Mouse (Mus musculus): ENCODE results near the gene Trp73.
A peak's percentile ranks its signal among the peaks of the same experiment; 100 is the strongest.

The Trp73 gene

DNA sequence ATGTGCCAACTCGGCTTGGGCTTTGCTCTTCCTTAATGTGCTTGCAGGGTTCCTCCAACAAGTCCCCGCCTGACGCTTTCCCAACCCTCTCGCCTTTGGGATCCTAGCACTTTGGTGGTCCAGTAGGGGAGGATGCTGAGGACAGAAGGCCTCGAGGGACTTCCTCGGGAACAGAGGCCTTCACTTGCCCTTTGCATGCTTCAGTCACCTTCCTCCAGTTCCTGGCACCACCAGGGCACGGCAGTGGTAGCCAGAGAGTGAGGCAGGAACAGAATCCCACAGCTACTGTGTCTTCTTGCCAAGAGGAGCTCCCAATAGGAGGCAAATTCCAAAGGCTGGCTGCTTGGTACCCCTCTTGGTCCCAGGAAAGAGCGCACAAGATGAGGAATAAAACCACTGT, 36.6 kb downstream of the Trp73 start:
- DNase-seq (ENCODE audit: low read depth) = no peak

DNA sequence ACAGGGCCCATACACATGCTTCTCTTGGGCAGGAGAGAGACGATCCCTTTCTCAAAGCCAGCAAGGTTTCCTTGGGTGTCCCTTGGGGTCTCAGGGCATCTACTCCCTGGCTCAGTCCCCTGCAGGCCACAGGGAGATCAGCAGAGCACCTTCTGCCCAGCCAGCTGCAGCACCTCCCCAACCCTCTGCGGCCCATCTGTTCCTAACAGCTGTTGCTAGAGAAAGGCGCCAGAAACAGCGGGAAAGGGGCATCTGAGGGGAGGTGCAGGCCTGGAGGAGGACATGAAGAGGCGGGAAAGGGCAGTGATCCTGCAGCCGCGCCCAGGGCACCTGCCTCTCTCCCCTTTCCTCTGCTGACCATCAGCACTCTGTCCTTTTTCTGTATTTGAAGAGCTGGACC, 40.6 kb downstream of the Trp73 start:
- no peak for DNase-seq (ENCODE audit: low read depth)

DNA sequence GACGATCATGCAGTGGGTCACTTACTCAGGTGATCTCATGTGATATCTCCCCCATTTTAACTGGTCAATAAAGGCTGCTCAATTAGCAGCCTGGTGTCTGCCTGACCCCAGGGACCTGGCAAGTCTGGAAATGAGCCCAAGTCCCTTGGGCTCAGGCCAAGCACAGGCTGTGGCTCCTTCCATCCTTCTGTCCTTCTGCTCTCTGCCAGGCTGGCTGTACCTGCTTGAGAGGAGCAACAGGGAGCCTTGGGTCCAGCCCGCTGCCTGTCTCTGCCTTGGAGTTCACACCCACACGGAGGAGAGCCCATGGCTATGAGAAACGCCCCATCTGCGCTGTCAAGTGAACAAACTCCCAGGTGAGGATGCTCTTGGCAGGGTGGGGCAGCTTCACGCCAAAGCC, 43.9 kb downstream of the Trp73 start:
- DNase-seq (ENCODE audit: low read depth) = no peak

DNA sequence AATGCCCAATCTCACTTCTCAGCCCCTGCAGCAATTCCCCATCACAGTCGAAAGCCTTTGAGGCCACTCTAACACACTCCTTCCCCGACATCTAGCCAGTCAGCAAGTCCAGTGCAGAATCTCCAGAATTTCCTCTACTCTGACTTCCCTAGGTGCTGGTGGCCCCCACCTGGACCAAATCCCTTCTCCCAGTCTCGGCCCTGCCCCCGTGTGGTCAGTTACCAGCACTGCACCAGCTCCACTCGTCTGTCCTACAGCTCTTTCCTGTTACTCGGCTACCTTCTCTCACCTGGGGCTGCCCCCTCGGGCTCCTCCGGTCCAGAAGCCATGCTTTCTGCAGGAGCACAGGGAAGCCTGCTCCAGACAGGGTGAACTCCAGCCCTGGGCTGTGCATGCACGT, 46.8 kb downstream of the Trp73 start:
- peak; percentile 13 for DNase-seq (ENCODE audit: low read depth)

DNA sequence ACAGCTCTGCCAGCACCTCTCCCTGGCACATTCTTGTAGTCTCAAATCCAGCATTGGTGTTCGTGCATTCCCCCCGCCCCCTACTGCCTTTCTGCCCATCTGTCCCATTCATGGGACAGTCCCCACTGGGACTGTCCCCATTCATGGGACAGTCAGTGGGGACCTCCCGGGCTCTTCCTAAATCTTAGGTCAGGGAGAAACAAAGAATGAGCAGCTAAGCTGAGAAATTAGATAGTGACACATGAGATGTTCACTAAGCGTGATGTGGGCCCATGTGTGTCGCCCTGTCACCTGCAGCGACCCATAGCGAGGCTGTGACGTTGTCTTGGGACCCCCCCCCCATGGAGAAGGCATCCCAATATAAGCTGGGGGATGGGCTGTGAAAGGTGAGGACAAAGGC, 48.7 kb downstream of the Trp73 start:
- no peak for DNase-seq (ENCODE audit: low read depth)

DNA sequence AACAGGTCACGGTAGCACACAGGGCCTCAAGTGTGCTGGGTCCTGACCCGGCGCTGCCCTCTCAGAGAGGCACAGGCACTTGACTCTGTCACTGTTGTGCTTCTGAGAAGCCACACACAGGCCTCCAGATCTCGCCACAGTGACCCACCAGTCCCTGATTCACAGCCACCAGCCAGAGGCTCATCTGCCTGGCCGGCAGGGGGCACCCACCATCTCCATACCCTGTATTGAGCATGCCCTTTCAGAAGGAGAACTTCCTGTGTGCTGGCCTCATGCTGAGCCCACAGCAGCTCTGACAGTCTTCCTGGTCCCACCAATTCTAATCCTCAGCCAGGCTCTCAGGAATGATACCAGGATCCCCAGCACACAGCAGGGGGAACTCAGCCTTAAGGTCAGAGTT, 50.8 kb downstream of the Trp73 start:
- peak; percentile 34 for DNase-seq (ENCODE audit: low read depth)

DNA sequence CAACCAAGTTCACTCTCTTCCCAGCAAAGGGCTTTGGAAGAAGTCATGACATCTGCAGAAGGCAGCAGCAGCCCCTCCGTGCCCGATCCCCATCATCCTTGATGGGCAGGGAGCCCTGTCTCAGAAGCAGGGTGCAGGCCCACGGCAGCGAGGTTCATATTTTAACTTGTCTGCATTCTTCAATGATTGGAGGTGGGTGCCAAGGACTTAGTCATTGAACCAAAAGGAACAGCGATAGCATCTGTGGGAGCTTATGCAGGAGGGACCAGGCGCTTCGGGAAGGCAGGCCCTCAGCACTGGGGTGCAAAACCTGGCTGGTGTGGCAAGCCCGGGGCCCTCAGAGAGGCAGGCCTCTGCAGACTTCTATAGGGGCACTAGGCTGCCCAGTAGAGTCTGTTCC, 53.6 kb downstream of the Trp73 start:
- no peak for DNase-seq (ENCODE audit: low read depth)

DNA sequence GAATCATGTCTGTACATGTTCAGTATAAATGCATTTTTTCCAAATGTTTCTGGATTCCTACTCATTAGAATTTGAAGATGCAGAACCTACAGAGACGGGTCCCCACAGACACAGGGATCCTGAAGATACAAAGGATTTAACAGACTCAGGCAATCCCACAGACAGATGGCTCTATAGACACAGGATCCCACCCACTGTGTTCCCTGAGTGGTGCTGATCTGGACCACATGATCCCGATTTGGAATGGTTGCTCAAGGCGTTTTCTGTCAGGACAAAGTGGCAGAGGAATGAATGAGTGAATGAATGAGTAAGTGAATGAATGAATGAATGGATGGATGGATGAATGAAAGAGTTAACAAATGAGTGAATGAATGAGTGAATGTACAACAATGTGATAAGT, 54.2 kb downstream of the Trp73 start:
- no peak for DNase-seq (ENCODE audit: low read depth)

DNA sequence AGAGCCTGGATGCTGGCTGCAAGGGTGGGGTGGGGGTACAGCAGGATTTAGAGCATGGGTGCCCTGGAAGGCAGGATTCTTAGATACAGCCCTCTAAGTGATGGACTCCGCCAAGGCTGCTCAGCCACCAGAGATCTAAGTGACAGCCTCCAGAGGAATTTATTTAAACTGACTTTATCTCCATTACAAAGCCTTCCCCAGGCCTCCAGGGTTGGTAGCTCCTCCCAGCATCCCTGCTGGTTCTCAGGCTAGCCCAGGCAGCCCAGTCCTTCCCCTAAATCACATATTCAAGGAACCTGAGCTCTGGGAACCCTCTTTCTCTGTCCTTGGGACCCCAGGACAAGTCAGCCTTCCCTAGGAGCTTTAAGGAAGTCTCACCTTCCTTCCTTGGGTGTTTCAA, 58.0 kb downstream of the Trp73 start:
- no peak for DNase-seq (ENCODE audit: low read depth)

DNA sequence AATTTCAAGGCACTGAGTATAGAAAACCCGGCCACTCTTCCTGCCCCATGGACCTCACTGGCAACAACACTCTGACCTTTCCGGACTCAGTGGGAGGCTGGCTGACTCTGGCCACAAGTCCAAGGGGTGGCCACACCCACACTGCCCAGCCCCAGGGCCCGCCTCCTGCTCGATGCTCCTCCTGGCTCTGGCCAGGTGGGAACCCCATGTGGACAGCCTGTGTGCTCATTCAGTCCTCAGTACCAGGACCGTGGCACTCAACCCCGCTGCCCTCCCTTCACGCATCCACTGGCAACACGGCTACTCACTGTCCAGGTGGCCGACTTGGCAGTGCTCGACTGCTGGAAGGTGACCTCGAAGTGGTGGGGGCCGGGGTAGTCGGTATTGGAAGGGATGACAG, 59.0 kb downstream of the Trp73 start:
- no peak for DNase-seq (ENCODE audit: low read depth)

DNA sequence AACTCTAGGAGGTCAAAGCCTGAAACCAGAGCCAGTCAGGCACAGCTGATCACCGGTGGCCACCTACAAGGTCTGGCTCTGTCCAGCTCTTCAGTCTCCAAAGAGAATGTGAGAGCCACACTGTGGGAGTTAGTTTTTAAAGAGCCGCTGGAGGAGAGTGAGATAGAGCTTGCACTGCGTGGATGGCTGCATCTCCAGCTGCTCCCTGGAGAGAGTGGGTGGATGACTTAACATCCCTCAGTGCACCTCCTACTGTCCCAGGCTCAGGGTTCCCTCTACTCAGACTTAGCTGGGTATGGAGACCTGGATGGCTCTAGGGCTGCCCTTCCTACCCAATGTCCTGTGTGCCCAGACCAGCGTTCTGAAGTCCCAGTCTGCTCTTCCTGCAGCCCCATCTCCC, 59.8 kb downstream of the Trp73 start:
- no peak for DNase-seq (ENCODE audit: low read depth)

DNA sequence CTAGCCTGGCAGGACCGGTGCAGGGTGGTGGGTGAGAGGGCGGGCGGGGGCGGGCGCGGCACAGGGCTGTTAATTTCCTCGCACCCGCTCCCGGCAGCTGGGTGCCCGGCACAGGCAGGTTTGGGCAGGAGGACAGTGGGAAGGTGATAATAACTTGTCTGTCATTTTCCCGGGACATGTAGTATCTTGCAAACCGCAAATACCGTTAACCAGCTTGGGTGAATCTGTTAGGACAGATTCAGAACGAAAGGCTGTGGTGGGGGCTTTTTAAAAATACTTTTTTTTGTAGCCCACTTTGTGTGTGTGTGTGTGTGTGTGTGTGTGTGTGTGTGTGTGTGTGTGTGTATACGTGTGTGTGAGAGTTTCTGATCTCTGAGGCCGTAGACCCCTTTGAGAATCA, 68.1 kb downstream of the Trp73 start:
- no peak for DNase-seq (ENCODE audit: low read depth)

DNA sequence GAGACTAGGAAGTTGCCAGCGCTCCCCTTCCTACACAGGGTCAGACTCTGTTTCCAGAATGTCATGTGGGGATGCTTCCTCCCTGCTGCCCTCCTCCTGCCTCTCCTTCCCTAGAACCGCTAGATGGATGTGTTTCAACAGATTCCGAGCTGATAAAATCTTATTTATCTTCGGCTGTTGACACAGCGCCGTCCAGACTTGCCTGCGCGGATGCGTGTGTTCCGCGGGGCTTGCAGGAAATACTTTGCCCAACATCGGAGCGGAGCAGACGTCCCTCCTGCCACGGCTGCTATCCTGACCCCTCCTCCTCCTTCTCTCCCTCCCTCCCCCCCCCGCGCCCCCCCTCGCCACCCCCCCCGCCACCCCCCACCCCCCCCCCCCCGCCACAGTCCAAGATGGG, 68.5 kb downstream of the Trp73 start:
- DNase-seq (ENCODE audit: low read depth) = no peak

DNA sequence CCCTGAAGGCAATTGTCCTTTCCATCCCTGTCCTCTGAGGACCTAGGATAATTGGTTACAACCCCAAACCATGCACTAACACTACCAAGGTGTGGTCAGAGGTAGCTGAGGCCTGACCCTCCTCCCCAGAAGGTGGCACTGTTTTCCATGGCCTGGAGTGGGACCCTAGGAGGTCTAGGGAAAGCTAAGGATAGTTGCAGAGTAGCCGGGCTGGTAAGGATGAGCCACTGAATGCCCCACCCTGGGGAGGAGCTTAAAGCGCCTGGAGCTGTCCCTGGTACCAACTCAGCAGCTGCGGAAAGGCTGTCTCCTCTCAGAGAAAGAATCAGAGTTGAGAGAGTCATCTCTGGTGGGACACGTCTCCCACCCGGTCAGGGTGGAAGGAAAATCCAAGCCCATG, 69.1 kb downstream of the Trp73 start:
- DNase-seq (ENCODE audit: low read depth) = peak; percentile 17

DNA sequence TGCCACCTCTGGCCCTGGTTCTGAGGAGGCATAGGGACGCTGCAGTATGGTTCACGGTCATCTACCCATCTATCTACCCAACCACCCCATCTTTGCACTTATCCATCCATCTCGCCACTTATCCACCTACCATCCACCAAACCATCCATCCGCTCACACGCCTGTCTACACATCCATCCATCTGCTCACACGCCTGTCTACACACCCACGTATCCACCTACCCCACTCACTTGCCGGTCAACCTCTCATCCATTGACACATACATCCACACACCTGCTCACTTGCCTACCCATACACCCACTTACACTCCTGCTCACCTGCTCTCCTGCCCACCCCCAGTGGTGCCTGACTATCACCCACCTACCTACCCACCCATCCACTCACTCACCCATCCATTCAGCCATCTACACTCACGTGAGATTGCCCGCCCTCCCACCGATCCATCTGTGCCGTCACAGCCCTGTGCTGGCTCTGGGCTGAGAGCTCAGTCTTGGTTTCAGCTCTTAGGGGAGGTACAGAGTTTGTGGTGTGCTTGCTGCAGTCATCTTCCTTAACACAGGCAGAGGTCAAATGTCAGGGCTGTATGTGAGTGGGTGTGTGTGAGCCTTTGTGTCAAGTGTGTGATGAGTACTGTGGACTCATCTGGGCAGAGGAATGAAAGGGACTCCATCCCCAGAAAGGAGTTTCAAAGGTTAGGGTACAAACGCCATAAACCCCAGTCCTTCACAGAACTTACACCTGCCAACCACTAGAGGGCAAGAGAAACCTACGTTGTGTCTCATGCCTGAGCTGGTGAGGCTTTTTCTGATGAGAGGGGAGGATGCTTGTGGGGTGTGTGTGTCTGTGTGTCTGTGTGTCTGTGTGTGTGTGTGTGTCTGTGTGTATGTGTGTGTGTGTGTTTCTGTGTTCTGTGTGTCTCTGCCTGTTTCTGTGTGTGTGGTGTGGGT, 74.9 kb downstream of the Trp73 start:
- peak; percentile 45 for DNase-seq (ENCODE audit: low read depth)

DNA sequence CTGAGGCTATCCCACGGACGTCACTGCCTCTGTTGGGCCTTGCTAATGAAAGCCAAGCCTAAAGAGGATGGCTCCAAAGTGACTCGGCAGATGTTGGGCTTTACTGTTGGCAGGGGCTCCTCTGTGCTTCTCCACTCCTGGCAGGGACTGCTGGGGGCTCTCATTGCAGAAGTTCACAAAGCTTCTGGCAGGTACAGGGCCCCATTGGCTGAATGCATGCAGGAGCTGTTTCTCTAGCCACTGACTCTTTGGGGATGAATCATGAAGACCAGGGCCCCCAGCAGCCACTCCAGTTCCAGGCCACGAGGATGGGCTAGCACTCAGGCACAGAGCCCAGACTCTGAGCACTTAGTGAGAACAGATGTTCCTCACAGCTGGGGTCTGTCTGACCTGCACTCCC, 82.3 kb downstream of the Trp73 start:
- DNase-seq (ENCODE audit: low read depth) = no peak

DNA sequence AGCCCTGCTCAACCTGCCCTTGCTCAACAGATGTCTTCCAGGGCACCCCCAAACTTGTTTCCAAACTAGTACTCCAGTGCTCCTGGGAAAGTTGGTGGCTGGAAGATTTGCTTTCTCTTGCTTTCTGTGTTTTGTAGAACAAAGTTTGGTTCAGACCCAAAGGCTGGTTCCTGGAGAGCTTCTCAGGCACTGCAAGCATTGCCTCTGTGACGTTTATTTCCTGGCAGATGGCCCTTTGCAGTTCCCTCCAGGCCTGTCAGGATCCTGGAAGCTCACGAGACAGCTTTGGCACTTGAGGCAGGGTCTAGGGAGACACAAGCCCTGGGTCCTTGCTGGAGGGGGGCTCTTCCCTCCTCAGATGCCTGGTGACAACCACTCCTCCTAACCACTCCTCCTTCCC, 83.3 kb downstream of the Trp73 start:
- no peak for DNase-seq (ENCODE audit: low read depth)

DNA sequence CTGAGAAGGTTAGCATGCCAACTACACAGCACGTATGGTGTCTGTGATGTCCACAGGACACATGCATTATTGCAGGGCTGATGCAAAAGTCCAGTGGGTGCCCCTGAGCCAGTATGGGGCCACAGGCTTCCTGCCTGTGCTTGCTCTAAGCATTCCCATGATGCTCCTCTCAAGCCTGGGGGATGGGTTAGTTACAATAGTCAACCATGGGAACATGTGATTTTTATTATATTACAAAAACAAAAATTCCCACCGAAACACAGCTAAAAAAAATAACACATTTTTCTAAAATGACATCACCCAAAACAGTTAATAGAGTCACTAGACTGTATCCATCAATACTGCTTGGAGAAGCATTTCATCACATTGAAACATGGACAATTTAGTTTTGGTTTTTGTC, 84.0 kb downstream of the Trp73 start:
- DNase-seq (ENCODE audit: low read depth) = no peak

DNA sequence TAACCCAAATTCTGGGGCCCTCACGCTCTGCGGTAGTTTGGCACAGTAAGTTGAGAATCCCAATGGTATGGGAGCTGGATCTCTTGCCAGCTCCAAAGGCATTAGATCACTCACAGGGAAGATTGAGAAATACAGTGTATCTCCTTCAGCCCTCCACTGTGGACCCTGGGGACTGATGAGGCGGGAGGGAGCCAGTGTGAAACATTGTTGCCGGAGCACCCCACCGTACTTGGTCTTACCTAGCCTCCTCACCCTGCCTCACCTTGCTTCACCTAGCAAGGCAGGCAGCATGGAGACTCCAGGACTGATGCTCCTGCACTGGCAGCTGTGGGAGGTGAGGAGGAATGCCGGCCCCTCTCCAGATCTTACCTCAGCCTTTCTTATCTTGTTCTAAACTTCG, 84.5 kb downstream of the Trp73 start:
- no peak for DNase-seq (ENCODE audit: low read depth)

DNA sequence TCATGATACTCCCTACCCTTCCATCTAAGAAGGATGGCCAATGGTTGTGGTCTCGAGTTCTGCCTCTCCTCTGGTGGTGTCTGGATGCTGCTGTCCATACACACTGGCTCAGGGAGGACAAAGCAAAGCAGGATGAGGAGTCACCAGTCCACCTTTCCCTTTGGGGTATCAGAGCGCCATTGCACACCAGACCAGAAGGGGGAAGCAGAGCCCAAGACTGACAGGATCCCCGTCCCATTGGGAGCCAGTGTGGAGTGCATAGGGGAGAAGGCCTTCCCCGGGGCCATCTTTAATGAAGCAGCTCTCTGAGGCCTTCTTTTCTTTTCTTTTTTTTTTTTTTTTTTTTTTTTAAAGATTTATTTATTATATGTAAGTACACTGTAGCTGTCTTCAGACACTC, 86.9 kb downstream of the Trp73 start:
- peak; percentile 4 for DNase-seq (ENCODE audit: low read depth)

DNA sequence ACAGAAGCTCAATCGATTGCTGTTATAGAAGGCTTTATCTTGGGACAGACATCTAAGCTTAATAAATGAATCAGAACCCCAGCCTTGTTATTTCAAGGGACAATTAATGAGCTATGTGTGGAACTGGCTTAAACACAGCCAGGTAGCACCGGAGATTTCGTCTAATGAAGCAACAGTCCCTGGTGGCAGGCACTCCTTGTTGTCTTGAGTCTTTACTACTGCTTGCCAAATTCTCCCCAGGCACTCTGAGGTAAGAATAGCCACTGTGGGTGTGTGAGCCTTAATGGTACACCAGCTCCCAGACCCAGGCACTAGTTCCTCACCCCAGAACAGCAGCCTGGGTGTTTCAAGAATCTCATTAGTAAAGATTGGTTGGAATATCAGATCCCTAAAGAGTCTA, 88.6 kb downstream of the Trp73 start:
- no peak for DNase-seq (ENCODE audit: low read depth)

DNA sequence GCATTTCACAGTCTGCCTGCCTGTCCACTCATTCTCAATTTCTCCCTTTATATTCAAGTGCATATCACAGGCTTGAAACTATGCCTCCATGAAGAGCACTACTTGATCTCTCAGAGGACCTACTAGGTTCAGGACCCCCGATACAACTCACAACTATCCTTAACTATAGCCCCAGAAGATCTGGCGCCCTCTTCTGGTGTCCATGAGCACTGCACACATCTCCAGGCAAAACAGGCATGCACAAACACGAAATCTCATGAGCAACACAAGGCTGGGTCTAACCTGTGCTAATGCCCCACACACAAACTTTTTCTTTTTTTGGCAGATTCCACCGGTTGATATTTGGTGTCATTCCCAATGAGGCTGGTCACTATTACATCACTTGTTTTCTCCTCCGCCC, 94.2 kb downstream of the Trp73 start:
- DNase-seq (ENCODE audit: low read depth) = no peak

DNA sequence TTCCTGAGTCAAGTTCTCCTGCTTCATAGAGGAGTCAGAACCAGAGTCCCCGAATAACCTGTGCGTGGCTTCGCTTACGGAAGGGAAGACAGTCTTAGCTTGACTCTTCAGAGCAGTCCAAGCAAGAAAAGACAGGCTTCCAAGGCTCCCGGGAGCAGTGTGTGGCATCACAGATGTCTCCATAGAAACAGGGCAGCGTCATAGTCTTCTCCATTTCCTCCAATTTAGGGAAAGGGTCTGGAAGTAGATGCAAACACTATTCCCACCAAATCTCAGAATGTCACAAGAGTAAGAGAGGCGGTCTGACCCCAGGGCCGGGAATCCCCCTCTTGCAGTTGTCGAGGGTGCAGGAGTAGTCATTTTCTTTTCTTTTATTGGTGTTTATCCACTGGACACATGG, 97.4 kb downstream of the Trp73 start, which contains the start of gene Ccdc27:
Gene Ccdc27, minus strand, starts transcription at position 101 of the 400 bp plus-strand sequence.
- no peak for DNase-seq (ENCODE audit: low read depth)

DNA sequence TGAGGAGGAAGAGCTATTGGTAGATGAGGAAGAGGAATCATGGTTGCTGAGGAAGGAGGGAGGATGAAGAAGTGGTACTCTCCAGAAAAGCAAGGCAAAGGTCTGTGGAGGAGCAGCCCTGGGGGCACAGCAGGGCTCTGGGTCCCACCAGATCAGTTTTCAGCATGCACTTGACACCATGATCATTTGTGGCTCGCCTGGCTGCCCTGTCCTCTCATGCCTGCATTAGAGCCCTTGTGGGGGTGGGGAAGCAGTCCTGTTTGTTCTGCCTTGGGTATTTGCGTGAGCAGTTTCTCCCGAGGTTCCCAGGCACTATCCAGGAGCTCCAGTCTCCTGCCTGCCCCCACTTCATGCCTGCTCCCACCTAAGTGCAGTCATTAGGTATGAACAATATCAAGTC, 102.9 kb downstream of the Trp73 start:
- DNase-seq (ENCODE audit: low read depth) = no peak
